Mouse (Mus musculus): ENCODE data around the gene Fam169b. TPM values are rescaled to one million over a fixed set of nuclear protein-coding genes. Genes with fewer than 3 reads are reported as not detected.

The Fam169b gene
- total RNA-seq, 2 experiments from 2014 or later: 0.41 to 0.47 TPM

DNA sequence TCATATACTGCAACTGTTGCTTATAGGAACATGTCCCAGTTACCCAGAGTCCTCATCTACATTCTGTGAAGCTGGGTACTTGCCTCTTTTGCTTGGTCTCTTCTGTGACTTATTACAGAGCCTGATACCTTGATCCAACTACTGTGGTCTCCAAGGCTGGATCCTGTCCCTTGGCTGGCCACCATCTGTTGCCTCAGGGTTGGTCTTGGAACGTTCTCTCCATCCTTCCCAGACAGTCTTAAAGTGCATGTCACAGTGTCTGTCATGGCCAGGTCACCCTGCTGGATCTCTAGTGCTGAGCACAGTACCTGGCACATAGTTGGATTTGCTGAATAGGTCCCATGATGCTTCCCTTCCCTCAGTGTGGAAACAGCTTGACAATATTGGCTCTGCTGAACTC lies 40.6 kb downstream of the Fam169b start:
- DNase-seq (ENCODE audit: low spot score in 2 of 2): no peak

DNA sequence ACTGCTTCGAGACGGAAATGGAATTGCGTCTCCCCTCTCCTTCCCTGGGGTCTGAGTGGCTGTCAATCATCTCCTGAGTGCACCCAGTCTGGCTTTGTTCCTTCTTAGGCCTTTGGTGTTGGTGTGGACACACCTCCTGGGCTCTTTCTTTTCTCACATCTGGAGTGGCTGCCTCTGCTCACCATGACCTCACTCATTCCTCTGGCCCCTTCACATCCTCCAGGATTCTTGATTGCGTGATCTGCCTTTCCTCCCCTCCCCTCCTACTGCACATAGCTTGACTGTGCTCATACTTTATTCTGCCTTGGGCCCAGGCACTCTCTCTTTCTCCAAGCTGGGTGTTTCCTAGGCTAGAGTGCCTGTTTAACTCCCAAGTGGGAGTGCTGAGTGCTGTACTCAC lies 41.4 kb downstream of the Fam169b start:
- DNase-seq (ENCODE audit: low spot score in 2 of 2): no peak

DNA sequence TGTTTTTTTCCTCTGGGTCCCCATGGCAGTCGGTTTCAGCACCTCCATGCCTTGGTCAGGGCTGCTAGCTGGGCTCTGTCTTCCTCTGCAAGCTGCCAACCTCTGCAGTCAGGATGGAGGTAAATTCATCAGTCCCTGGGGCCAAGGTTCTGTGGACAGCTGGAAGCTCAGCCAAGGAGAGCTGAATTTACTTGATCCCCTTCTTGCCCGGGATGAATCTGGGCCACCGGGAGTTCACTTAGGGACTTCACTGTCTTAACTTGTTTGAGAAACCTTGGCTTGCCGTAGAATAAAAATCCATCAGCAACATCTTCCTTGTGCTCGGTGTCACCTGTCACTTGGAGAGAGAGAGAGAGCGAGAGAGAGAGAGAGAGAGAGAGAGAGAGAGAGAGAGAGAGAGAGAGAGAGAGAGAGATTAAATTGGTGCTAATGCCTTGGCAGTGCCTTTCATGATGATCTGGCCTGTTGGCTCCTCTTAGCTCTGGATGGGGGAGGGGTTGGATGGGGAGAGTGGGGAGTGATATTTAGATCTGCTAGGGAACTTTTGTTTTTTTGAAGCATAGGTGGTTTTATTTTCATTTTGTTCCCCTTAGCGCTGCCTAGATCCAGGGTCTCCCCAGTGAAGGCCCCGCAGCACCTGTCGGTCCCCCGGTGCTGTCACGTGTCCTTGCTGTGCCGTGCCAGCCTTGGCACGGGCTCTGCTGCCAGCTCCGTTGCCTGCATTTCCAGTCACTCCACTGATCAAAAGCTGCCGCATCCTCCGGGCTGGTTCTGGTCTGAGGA lies 44.6 kb downstream of the Fam169b start:
- DNase-seq (ENCODE audit: low spot score in 2 of 2): peak in 1 of 2 experiments; percentile 45

DNA sequence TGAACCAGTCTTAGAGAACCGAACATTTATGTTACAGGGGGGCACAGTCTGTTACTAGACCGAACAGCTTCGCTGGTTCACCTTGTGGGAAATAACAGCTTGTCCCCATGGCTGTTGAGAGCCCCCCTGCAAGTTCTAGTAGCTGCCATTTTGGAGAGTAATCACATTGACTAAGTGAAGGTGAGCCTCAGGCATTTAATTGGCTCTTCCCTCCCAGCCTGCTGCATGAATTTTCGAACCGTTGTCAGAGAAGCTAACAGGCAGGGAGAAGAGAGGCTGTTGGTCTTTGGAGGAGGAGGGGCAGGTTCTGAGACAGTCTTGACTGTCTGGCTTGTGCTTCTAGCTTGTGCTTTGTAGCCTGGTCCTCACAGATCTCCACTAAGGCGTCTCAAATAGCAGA lies 45.3 kb downstream of the Fam169b start:
- DNase-seq (ENCODE audit: low spot score in 2 of 2): no peak

DNA sequence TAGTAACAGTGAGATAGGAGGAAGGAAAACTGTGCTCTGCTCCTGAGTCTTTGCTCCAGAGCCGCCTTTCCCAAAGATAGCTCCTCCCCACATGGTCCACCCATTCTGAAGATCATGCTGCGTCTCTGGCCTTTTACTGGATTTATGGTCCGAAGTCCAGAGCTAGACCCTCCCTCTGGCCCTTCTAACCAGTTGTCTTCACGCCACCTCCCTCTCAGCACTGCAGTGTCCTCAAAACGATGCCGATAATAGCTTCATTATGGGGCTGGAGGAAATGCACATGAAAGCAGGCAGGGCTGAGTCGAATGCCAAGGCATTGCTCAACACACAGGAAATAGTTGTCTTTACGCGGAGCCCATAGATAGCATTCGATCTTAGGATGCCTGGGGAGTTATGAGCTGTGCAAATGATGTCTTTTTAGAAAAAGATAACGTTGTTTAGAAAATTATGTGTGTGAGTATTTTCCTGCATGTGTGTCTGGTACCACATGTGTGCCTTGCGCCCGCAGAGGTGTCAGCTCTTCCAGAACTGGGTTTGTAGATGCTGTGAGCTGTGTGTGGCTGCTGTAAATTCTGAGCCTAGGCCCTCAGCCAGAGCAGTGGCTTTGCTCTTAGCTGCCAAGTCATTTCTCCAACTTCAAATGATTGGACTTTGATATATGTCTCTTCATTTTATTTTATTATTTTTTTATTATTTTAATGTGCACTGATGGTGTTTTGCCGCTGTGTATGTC lies 46.6 kb downstream of the Fam169b start:
- DNase-seq (ENCODE audit: low spot score in 2 of 2): no peak

DNA sequence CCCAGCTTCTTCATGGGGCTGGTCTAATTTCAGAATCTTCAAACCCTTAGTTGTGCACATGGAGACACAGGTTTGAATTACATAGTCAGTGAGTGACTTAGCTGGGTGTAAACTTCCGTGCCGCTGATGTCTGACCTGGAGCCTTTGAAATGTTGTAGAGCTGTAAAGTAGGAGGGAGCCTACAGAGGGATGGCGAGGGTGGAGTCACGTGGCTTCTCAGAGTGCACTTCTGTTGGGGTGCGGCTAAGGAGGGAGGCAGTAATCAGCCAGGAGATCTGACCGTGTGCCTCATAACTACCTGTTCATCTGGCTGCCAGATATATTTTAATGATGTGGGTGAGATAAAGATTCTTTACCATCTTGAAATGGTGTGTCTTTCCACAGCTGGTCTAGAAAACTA lies 49.4 kb downstream of the Fam169b start:
- DNase-seq (ENCODE audit: low spot score in 2 of 2): no peak

DNA sequence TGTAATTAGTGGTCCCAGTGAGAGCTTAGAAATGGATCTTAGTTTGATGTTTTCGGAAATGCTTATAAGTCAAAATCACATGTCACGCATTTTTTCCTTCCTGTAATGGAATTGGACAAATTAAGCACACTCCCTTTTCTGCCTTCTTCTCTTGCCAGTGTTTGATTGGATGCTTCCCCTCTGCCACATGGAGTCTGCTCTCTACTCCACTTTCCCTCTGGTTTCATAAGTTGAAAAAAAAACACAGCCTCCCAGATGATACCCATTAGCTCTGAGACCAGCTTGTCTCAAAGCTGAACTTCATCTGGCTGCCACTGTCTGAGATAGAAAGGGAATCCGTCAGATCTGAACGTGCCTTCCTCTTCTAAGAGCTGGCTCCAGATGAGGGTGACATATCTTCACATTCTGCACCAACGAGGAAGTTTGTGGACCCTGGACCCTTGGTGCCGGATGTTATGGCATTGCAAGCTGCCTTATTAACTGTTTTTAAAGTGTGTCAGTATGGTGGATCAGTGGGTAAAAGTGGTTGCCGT lies 52.6 kb downstream of the Fam169b start:
- DNase-seq (ENCODE audit: low spot score in 2 of 2): no peak

DNA sequence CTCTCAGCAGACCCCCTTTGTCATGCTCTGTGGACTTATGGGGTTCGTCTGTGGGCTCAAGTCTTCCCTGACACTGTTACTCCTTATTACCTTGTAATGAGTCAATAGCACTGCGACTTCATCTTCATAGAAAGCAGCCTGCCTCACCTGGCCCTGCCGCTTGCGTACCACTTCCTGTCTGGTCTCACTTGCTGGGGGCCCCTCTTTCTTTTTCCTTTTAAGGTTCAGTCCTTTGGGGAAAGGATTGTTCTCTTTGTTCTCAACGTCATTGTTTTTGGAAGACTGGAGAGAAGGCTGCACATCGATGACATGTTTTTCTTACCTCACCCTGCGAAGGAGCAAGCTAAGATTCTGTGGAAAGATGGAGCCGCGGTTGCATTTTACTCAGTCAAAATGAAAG lies 55.4 kb downstream of the Fam169b start:
- no peak for DNase-seq (ENCODE audit: low spot score in 2 of 2)

DNA sequence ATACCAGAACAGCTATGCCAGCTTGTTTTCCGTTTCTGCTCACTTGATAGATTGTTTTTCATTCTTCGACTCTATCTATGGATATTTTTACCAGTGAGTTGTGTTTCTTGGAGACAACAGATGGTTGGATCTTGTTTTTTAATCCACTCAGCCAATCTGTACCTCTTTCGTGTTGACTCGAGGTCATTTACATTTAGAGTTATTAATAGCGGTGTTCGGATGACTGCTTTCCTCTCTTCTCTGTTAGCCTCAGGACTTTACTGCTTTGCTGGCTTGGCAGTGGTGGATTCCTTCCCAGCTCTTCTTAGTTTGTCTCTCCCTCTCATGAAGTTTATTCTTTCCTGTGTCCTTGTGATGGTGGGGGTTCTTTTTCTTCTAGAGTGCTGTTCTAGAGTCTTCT lies 59.2 kb downstream of the Fam169b start:
- no peak for DNase-seq (ENCODE audit: low spot score in 2 of 2)

DNA sequence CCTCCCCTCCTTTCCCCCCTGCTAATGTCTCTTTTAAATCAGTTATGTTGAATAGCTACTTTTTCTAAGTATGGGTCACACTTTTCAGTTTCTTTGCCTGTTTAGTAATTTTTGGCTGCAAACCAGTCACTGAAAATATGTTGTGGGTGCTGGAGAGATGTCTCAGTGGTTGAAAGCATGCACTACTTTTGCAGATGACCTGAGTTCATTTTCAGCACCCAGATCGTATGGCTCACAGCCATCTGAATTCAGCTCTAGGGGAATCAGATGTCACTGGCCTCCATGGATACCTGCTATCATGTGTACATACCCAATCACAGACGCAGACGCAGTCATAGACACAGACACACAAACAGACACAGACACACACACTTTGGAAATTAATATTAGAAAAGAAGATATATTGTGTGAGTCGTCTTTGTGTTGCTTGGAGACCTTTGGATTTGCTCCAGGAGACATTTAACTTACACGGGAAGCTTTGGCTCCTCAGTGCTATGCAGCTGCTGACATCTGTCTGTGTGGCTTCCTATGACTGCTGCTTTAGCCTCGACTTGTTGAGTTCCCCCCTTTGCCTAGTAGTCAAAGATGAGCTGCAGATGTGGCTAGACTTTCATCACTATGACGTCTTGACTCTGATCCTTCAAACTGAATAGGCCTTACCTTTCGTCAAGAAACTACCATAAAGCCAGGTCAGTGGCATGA lies 63.6 kb downstream of the Fam169b start:
- DNase-seq (ENCODE audit: low spot score in 2 of 2): no peak

DNA sequence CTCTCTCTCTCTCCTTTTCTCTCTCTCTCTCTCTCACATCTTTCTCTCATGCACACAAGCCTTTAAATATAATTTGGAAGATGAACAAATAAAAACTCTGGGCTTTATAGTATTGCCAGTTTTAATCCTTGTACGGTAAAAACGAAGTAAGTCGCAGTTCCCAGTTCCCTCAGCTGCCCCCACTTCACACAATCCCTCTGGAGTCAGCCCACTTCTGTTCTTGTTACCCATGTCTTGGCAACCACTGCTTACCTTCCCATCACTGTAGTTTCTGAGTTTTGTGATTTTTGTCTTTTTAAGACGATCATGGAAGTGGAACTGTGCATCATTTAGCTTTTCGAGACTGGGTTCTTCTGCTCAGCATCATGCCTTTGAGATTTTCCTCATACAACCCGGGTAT lies 65.0 kb downstream of the Fam169b start:
- DNase-seq (ENCODE audit: low spot score in 2 of 2): no peak

DNA sequence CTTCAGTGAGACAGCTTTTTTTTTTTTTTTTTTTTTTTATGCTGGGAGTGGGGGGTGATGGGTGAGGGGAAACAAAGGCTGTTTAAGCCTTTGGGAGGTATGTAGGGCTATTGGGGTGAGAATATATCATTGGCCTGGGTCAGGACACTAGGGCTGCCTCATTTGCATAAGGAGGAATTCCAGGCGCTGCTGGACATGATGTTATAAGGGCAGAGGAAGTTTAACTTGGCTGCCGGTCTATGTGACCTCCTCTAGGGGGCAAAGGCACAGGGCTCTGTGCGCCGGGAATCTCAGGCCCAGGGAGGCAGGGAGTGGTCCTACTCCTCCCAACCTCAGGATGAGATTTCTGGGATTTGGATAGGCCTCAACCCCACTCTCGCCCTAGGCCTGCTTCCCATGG lies 70.9 kb downstream of the Fam169b start:
- no peak for DNase-seq (ENCODE audit: low spot score in 2 of 2)

DNA sequence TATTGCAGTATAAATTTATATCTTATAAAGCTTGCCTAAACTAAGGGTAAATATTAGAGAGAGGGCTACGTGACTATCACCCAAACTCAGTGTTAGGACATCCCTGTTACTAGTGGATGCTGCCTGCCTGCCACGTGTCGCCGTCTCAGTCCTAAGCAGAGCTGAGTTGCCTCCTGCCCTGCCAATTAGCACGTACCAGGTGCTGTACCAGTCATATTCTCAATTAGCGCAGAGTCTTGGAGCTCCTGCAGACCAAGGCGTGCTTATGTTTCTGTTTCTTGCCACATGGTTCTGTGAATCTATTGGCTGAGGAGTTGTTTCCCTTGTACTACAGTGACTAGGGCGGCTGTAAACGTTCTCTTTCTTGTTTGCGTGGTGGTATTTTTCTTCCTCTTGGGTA lies 72.3 kb downstream of the Fam169b start:
- no peak for DNase-seq (ENCODE audit: low spot score in 2 of 2)

DNA sequence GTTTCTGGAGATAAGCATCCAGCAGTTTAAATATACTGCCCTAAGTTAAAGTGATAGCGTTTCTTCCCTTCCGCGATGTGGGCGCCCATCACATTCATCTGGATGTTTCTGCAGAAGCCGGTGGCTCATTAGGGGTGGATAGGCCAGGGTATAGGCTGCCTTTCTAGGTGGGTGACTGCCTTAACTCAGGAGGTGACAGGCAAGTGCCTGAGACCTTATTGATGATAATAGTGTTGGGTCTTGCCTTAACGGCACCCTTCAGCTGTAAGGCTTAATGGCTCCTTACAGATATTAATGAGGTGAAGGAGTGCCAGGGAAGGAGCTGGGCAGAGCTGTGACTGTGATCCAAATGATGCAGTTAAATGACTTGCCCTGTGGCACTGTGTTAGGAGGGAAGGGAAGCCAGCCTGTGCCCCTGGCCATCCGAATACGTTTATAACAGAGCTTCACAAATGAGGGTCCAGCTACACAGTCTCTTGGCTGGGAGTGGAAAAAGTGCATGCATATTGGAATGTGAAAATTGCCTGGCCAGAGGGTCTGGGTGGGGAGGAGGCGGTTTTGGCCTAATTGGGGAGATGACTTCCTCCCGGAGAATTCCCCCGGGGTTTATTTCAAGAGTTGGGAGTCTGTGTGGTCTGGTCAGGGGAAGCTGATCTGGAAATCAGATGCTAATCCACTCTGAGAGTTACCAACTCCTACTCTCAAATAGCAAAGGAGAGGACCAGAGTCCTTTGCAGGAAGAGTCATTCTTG lies 81.9 kb downstream of the Fam169b start:
- no peak for DNase-seq (ENCODE audit: low spot score in 2 of 2)

DNA sequence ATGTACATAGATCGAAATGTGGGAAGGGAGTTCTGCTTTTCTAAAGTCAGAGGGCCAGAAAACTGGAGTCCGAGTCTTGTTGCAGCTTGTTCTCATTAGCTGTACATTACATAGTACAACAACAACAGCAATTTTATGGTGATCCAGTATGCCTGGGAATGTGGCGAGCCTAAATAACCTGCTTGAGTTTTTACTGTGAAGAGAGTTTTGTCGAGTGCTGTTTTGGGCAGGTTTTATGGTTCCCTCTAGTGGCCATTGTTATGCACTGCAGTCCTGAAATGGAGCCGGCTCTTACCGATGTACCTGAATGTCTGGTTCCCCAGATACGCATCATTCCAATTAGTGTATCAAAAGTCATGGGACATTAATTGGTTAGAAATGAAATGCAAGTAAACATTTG lies 83.8 kb downstream of the Fam169b start:
- peak; percentile 30 to 86 for DNase-seq (ENCODE audit: low spot score in 2 of 2)

DNA sequence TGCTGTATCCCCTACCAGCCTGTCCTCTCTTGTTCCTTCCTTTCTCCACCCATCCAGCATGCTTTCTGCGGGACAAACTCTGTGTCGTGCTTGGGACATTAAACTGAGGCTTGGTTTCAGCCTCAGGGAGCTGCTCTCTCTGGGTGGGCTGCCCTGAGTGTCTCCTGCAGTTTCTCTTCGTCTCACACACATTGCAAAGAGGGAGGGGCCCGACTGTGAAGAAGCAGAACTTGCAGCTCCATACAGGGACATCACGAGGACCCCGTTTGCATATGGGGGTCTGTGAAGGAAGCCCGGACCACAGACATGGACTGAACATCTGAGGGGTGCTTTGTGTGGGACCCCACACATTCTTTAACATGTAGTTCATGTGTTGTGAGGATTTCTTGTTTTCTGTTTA lies 89.0 kb downstream of the Fam169b start:
- no peak for DNase-seq (ENCODE audit: low spot score in 2 of 2)

DNA sequence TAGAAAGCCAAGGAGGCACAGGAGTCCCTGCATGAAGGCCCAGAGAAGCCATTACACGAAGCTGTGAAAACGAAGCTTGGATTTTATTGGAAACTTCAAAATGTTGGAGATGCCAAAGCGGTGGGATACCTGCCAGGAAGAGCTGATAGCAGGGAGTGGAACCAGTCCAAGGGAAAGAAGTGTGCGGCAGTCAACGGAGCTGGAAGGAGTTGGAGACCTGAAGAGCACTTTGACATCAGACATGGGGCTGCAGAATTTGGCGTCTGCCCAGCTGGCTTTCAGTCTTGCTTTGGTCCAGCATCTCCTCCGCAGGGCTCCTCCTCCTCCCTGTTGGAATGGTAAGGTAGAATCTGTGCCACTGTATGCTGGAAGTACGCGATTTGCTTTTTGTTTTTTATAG lies 92.1 kb downstream of the Fam169b start:
- DNase-seq (ENCODE audit: low spot score in 2 of 2): no peak

DNA sequence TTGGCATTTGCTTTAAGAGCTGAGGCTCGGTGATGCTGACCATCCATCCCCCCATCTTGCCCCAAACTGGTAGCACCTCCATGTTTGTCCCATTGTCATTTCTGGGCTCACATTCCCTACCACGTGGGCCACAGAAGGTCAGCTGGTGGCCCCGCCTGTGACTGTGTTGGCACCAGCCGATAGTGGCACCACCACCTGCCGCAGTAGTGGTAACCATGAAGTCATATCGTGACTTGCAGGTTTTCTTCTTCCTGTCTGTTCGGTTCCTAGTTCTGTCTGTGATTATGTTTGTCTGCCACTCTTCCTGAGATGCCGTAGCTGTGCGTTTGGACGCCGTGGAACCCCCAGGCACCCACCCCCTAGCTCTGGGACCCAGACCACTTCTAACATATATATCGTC lies 95.3 kb downstream of the Fam169b start:
- DNase-seq (ENCODE audit: low spot score in 2 of 2): no peak

DNA sequence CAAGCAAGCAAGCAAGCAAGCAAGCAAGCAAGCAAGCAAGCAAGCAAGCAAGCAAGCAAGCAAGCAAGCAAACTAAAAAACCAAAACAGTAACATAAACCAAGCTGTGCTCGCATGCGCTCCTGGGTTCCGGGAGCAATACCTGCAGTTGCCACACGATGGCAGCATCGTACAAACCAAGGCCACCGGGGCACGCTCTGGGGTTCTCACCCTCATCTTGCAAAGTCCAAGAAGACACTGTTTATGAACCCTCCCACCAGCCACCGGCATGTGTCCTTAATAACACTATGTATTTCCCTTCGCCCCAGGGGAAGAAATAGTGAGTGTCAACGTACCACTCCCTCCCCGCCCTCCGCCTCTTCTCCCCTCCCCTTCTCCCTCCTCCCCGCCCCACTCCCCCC lies 96.1 kb downstream of the Fam169b start:
- peak in 1 of 2 experiments; percentile 84 for DNase-seq (ENCODE audit: low spot score in 2 of 2)

DNA sequence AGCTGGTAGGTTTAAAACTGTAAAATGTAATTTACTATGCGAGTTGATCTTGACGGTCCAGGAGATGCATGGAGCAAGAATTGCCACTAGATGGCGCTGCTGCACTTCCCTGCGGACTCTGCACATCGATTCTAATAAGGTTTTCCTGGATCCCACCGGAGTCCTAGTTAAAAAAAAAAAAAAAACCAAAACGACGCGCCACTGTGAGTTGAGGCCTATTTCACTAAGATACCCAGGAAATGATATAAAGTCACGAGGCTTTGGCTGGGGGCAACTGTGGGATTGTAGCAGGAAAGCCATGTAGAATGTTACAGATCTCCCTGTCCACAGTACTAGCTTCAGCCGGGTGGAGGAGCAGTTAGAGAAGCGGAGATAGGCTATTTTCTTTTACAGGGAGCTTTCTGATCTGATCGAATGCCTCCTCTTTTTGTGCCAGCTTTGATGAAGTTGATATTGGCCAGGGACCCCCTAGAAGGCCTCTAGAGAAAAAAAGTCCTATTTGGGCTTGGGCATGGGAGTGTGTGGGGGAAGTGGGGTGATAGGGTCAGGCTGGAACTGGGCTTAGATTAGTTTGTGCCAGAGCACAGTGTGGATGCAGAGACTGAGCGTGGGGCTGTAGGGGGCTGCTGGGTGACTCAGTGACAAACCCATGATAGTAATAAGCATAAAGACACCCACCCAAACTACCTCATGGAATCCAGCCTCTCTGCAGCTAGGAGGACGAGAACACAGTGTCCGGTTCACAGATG lies 100.6 kb downstream of the Fam169b start:
- DNase-seq (ENCODE audit: low spot score in 2 of 2): peak; percentile 42 to 82

DNA sequence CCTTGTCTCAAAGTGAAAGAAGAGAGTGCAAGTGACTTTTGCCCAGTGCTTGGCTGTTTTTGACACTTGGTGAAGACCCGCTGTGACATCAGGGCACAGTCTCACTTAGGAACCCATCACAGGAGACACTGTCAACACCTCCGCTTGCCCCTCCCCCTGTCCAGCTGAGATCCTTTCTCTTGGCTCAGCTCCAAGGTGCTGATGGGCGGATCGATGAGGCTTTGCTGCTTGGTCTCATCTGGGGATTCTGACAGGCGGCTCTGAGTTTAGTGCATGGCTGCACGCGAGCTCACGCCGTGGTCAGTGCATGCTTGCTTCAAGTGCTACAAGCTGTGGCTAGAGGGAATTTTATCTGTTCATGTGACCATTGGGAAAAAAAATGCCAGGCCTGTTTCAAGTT lies 108.5 kb downstream of the Fam169b start:
- DNase-seq (ENCODE audit: low spot score in 2 of 2): no peak

Measured in layer of hippocampus, adult 18-20 months (tissue).